ENCODE assay signal across 25 mouse cellular contexts in genomic region chr5:46054850-46055249, GRCm38 (mm10).
A peak's percentile ranks its signal among the peaks of the same experiment; 100 is the strongest.
DNase-seq lines count a peak whose midpoint lies in the region; ATAC-seq and TF ChIP-seq lines count a peak whose summit lies in the region.
"Had no signal": no experiment of that assay in that cellular context is flagged by ENCODE, and none has a peak within 500 bp of the region (broad histone marks: within the 10 kb centered on the region; RNA-seq: fewer than 3 reads in every experiment).

No protein-coding gene starts in this region.

- no peak overlapping the region for H3K9ac ChIP-seq in forebrain, embryonic 12.5 days
- H3K9ac ChIP-seq in forebrain, embryonic 15.5 days (replicated peaks), result no peak overlapping the region
- no peak overlapping the region for H3K9ac ChIP-seq in forebrain, embryonic 14.5 days (ENCODE audit: low read length)
- no peak overlapping the region for H3K9ac ChIP-seq in forebrain, postnatal 0 days
- H3K9ac ChIP-seq in hindbrain, embryonic 14.5 days, result no peak overlapping the region
- no peak overlapping the region for H3K9ac ChIP-seq in midbrain, embryonic 15.5 days
- H3K9ac ChIP-seq: embryonic facial prominence, embryonic 12.5 days had no signal

- peaks cover 11% of the 10 kb centered on the region; the same call in 1 of the 2 replicates for H3K4me1 ChIP-seq in forebrain, embryonic 12.5 days
- peaks cover 6% of the 10 kb centered on the region for H3K4me1 ChIP-seq in forebrain, embryonic 15.5 days
- peaks cover 8% of the 10 kb centered on the region; the same call in 1 of the 2 replicates for H3K4me1 ChIP-seq in forebrain, embryonic 14.5 days (ENCODE audit: control insufficient read depth, insufficient read depth, low read length)
- H3K4me1 ChIP-seq in forebrain, postnatal 0 days (ENCODE audit: insufficient read depth), result no peaks in the 10 kb centered on the region
- H3K4me1 ChIP-seq in hindbrain, embryonic 14.5 days (replicated peaks; ENCODE audit: control insufficient read depth, insufficient read depth, low read length), result 0 out of 2 replicates have a peak, but pooled peaks cover 5% of the 10 kb centered on the region
- no peaks in the 10 kb centered on the region for H3K4me1 ChIP-seq in hindbrain, embryonic 10.5 days (replicated peaks)
- peaks cover 11% of the 10 kb centered on the region; the same call in 1 of the 2 replicates for H3K4me1 ChIP-seq in midbrain, embryonic 15.5 days
- H3K4me1 ChIP-seq in midbrain, embryonic 10.5 days, result no peaks in the 10 kb centered on the region
- H3K4me1 ChIP-seq: embryonic facial prominence, embryonic 12.5 days had no signal

- H3K36me3 ChIP-seq in forebrain, embryonic 12.5 days (replicated peaks), result no peaks in the 10 kb centered on the region
- no peaks in the 10 kb centered on the region for H3K36me3 ChIP-seq in forebrain, embryonic 15.5 days
- no peaks in the 10 kb centered on the region for H3K36me3 ChIP-seq in forebrain, embryonic 14.5 days (ENCODE audit: control insufficient read depth, insufficient read depth, low read length)
- H3K36me3 ChIP-seq in forebrain, postnatal 0 days (ENCODE audit: insufficient read depth), result no peaks in the 10 kb centered on the region
- H3K36me3 ChIP-seq in hindbrain, embryonic 14.5 days (replicated peaks; ENCODE audit: control insufficient read depth, insufficient read depth), result no peaks in the 10 kb centered on the region
- H3K36me3 ChIP-seq in hindbrain, embryonic 10.5 days, result no peaks in the 10 kb centered on the region
- H3K36me3 ChIP-seq in midbrain, embryonic 15.5 days (replicated peaks), result no peaks in the 10 kb centered on the region
- no peaks in the 10 kb centered on the region for H3K36me3 ChIP-seq in midbrain, embryonic 10.5 days
- H3K36me3 ChIP-seq: embryonic facial prominence, embryonic 10.5 days; embryonic facial prominence, embryonic 12.5 days; G1E had no signal

- WGBS in forebrain, embryonic 12.5 days, result 86% methylated on average over 2 of the region's 2 CpGs
- WGBS in forebrain, embryonic 15.5 days, result 91% methylated on average over 2 of the region's 2 CpGs
- 88% methylated on average over 2 of the region's 2 CpGs for WGBS in forebrain, embryonic 14.5 days
- 91% methylated on average over 2 of the region's 2 CpGs for WGBS in forebrain, postnatal 0 days
- 81% methylated on average over 2 of the region's 2 CpGs for WGBS in hindbrain, embryonic 14.5 days
- 90% methylated on average over 2 of the region's 2 CpGs for WGBS in hindbrain, embryonic 10.5 days
- WGBS in midbrain, embryonic 15.5 days, result 86% methylated on average over 2 of the region's 2 CpGs
- 92% methylated on average over 2 of the region's 2 CpGs for WGBS in midbrain, embryonic 10.5 days

- H3K9me3 ChIP-seq in forebrain, embryonic 12.5 days, result no peaks in the 10 kb centered on the region
- H3K9me3 ChIP-seq in forebrain, embryonic 15.5 days, result no peaks in the 10 kb centered on the region
- H3K9me3 ChIP-seq in forebrain, embryonic 14.5 days (replicated peaks; ENCODE audit: control insufficient read depth, low read length), result no peaks in the 10 kb centered on the region
- H3K9me3 ChIP-seq in forebrain, postnatal 0 days (ENCODE audit: low read length), result no peaks in the 10 kb centered on the region
- no peaks in the 10 kb centered on the region for H3K9me3 ChIP-seq in hindbrain, embryonic 14.5 days (ENCODE audit: control insufficient read depth, low read length)
- H3K9me3 ChIP-seq in hindbrain, embryonic 10.5 days, result no peaks in the 10 kb centered on the region
- no peaks in the 10 kb centered on the region for H3K9me3 ChIP-seq in midbrain, embryonic 15.5 days
- H3K9me3 ChIP-seq in midbrain, embryonic 10.5 days (replicated peaks), result no peaks in the 10 kb centered on the region
- H3K9me3 ChIP-seq: embryonic facial prominence, embryonic 10.5 days; embryonic facial prominence, embryonic 12.5 days; G1E had no signal

- peak; percentile 30; the same call in 1 of the 2 replicates for ATAC-seq in forebrain, embryonic 12.5 days (ENCODE audit: low FRiP score)
- ATAC-seq in forebrain, embryonic 15.5 days (replicated peaks), result no peak
- peak; percentile 52; the same call in 1 of the 2 replicates for ATAC-seq in forebrain, embryonic 14.5 days
- ATAC-seq in forebrain, postnatal 0 days, result no peak
- peak; percentile 55; the same call in 1 of the 2 replicates for ATAC-seq in hindbrain, embryonic 14.5 days (ENCODE audit: low FRiP score)
- ATAC-seq in midbrain, embryonic 15.5 days (replicated peaks), result peak; percentile 72
- ATAC-seq: activated CD4-positive, CD25-positive, alpha-beta regulatory T cell, adult 4 months; CD4-positive, CD25-positive, alpha-beta regulatory T cell, adult 4 months; forebrain, embryonic 16.5 days; Patski had no signal

- no peaks in the 10 kb centered on the region for H3K27me3 ChIP-seq in forebrain, embryonic 12.5 days
- H3K27me3 ChIP-seq in forebrain, embryonic 15.5 days, result no peaks in the 10 kb centered on the region
- no peaks in the 10 kb centered on the region for H3K27me3 ChIP-seq in forebrain, embryonic 14.5 days (replicated peaks; ENCODE audit: control insufficient read depth, insufficient read depth, low read length)
- H3K27me3 ChIP-seq in forebrain, postnatal 0 days (ENCODE audit: insufficient read depth, low read length), result no peaks in the 10 kb centered on the region
- no peaks in the 10 kb centered on the region for H3K27me3 ChIP-seq in hindbrain, embryonic 14.5 days (ENCODE audit: control insufficient read depth, insufficient read depth, low read length)
- no peaks in the 10 kb centered on the region for H3K27me3 ChIP-seq in hindbrain, embryonic 10.5 days (ENCODE audit: insufficient read depth, poor library complexity, severe bottlenecking)
- H3K27me3 ChIP-seq in midbrain, embryonic 15.5 days (replicated peaks), result no peaks in the 10 kb centered on the region
- H3K27me3 ChIP-seq in midbrain, embryonic 10.5 days (ENCODE audit: low read depth, poor library complexity, severe bottlenecking), result no peaks in the 10 kb centered on the region
- H3K27me3 ChIP-seq: CH12.LX; embryonic facial prominence, embryonic 12.5 days had no signal

- H3K4me3 ChIP-seq in forebrain, embryonic 12.5 days (replicated peaks), result no peak overlapping the region
- no peak overlapping the region for H3K4me3 ChIP-seq in forebrain, embryonic 15.5 days
- H3K4me3 ChIP-seq in forebrain, embryonic 14.5 days (ENCODE audit: low read depth, low read length), result no peak overlapping the region
- no peak overlapping the region for H3K4me3 ChIP-seq in forebrain, postnatal 0 days (ENCODE audit: low read depth, low read length)
- no peak overlapping the region for H3K4me3 ChIP-seq in hindbrain, embryonic 14.5 days (replicated peaks; ENCODE audit: low read length)
- no peak overlapping the region for H3K4me3 ChIP-seq in hindbrain, embryonic 10.5 days
- no peak overlapping the region for H3K4me3 ChIP-seq in midbrain, embryonic 15.5 days
- no peak overlapping the region for H3K4me3 ChIP-seq in midbrain, embryonic 10.5 days
- H3K4me3 ChIP-seq: embryonic facial prominence, embryonic 10.5 days; embryonic facial prominence, embryonic 12.5 days had no signal

- DNase-seq in forebrain, embryonic 14.5 days (ENCODE audit: low spot score), result no peak
- DNase-seq in forebrain, postnatal 0 days, result no peak
- no peak for DNase-seq in hindbrain, embryonic 14.5 days (ENCODE audit: low spot score)
- DNase-seq in hindbrain, embryonic 10.5 days (ENCODE audit: low spot score), result no peak
- DNase-seq in midbrain, embryonic 10.5 days (ENCODE audit: low spot score), result no peak
- DNase-seq: adrenal gland, adult 8-10 months; adrenal gland, postnatal 14 days; adrenal gland, postnatal 36 days; B cell, adult 2 months; cerebellum, adult 11-12 months; cerebellum, adult 2 months; cerebellum, adult 9-10 months; cerebellum, postnatal 10 days; cerebellum, postnatal 25 days had no signal

- H3K27ac ChIP-seq in forebrain, embryonic 12.5 days, result no peak overlapping the region
- H3K27ac ChIP-seq in forebrain, embryonic 15.5 days (replicated peaks), result no peak overlapping the region
- H3K27ac ChIP-seq in forebrain, embryonic 14.5 days (ENCODE audit: low read depth, low read length), result no peak overlapping the region
- H3K27ac ChIP-seq in forebrain, postnatal 0 days (ENCODE audit: low read depth, low read length), result no peak overlapping the region
- peak overlapping the region; percentile 55; the same call in 1 of the 2 replicates for H3K27ac ChIP-seq in hindbrain, embryonic 14.5 days
- H3K27ac ChIP-seq in hindbrain, embryonic 10.5 days, result no peak overlapping the region
- peak overlapping the region; percentile 10; the same call in 1 of the 2 replicates for H3K27ac ChIP-seq in midbrain, embryonic 15.5 days
- H3K27ac ChIP-seq in midbrain, embryonic 10.5 days (replicated peaks), result no peak overlapping the region
- H3K27ac ChIP-seq: embryonic facial prominence, embryonic 10.5 days; embryonic facial prominence, embryonic 12.5 days had no signal

- no peak overlapping the region for H3K4me2 ChIP-seq in forebrain, embryonic 12.5 days
- no peak overlapping the region for H3K4me2 ChIP-seq in forebrain, embryonic 15.5 days (replicated peaks)
- no peak overlapping the region for H3K4me2 ChIP-seq in forebrain, embryonic 14.5 days (ENCODE audit: low read length)
- H3K4me2 ChIP-seq in forebrain, postnatal 0 days (ENCODE audit: low read depth), result no peak overlapping the region
- H3K4me2 ChIP-seq in hindbrain, embryonic 14.5 days (replicated peaks), result no peak overlapping the region
- H3K4me2 ChIP-seq in midbrain, embryonic 15.5 days, result no peak overlapping the region
- H3K4me2 ChIP-seq: embryonic facial prominence, embryonic 12.5 days had no signal

- no peak for TF ChIP-seq CTCF in forebrain, postnatal 0 days (IDR thresholded peaks at IDR 0.05; ENCODE audit: low read depth)

Comparison
In these comparisons a context has a peak if more than half of its experiments do, and no peak if none do; other contexts are left out.
1. ATAC-seq: peak in forebrain, embryonic 12.5 days (single experiment), forebrain, embryonic 14.5 days (single experiment), hindbrain, embryonic 14.5 days (single experiment) and midbrain, embryonic 15.5 days (single experiment); none in forebrain, embryonic 15.5 days (single experiment) and forebrain, postnatal 0 days (single experiment).
2. H3K27ac ChIP-seq: peak in hindbrain, embryonic 14.5 days (single experiment) and midbrain, embryonic 15.5 days (single experiment); none in forebrain, embryonic 12.5 days (single experiment), forebrain, embryonic 15.5 days (single experiment), forebrain, embryonic 14.5 days (single experiment), forebrain, postnatal 0 days (single experiment), hindbrain, embryonic 10.5 days (single experiment) and midbrain, embryonic 10.5 days (single experiment).